Mouse (Mus musculus) gastrocnemius, adult 18-20 months (tissue): ENCODE results near the gene U2af2. TPM values are rescaled to one million over a fixed set of nuclear protein-coding genes. Genes with fewer than 3 reads are reported as not detected.
A peak's percentile ranks its signal among the peaks of the same experiment; 100 is the strongest.

Experiments used
- DNase-seq: peaks from one replicate; pipeline ENCODE4 v3.0.0; 2021; ENCODE audit warnings: low spot score
- total RNA-seq, 2 experiments: library from RNA; stranded (reverse); gene quantifications; 2 replicates each; pipeline ENCODE4 v1.2.3; 2021

The U2af2 gene
- total RNA-seq, 2 experiments from 2014 or later = 39.0 to 49.6 TPM

DNA sequence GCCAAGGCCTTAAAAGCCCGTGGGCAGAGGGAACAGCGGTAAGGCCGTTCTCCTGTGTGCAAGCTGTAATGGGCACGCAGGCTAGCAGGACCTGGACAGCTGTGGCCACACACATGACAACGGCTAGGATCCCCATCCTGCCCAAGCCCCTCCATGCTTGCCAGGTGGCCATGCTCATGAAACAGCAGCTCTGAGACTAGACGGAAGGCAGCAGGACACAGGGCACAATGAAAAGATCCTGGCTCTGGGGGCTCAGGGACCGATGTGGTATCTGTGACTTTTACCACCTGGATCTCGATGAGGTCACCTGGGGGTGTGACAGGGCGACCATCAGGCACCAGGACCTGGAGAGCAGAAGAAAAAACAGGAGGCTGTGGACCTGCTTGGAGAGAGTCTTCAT is 25.8 kb upstream of the U2af2 start:
- no peak for DNase-seq

GRCm38 (mm10) chr7:5037026-5037425 is 24.9 kb upstream of the U2af2 start:
- DNase-seq = no peak

- DNase-seq = no peak
These were observed 24.5 kb upstream of the U2af2 start for GRCm38 (mm10) chr7:5037467-5037866.

GRCm38 (mm10) chr7:5038109-5038732 is 23.7 kb upstream of the U2af2 start, which contains the start of gene Zfp784:
Gene Zfp784, minus strand, starts transcription at chr7:5038446.
- peak; percentile 94 for DNase-seq

- DNase-seq = no peak
These were observed 23.0 kb upstream of the U2af2 start for GRCm38 (mm10) chr7:5038940-5039339.

DNA sequence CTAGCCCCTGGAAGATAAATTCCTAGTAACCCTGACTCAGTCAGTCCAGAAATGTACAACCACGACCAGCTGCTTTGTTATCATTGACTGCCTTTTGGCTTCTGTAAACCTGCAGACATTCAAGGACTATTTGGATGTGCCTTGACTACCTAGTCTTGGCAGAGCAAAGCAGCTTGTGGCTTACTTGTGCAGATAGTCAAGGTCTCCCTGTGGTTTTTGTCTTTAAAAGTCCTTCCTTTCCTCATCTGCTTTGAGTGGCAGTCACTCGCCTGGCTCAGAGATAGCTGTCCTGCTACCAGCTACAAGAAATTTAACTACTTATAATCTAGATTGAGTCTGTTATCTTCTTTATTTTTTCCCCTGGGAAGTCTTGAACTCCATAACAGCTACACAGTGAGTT is 17.0 kb upstream of the U2af2 start:
- no peak for DNase-seq

DNA sequence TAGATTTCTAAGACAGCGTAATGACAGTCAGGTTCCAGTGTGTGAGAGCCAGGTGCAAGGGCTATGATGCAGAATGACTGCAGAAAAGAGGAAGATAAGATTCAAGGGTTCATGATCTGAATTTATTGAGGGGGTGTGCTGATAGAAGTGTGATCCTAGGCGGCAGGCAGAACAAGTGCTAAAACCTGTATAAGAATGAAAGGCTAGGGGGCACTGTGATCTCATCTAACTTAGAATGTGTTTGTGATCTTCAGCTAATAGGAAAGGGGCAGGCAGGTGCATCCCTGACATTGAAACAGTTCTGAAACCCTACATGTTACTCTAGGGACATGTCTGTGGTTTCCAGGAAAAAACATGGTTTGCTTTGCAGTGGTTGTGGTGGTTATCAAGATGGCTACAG is 15.8 kb upstream of the U2af2 start:
- no peak for DNase-seq

- DNase-seq = peak; percentile 40
These were observed 14.6 kb upstream of the U2af2 start for GRCm38 (mm10) chr7:5047313-5047712.

DNA sequence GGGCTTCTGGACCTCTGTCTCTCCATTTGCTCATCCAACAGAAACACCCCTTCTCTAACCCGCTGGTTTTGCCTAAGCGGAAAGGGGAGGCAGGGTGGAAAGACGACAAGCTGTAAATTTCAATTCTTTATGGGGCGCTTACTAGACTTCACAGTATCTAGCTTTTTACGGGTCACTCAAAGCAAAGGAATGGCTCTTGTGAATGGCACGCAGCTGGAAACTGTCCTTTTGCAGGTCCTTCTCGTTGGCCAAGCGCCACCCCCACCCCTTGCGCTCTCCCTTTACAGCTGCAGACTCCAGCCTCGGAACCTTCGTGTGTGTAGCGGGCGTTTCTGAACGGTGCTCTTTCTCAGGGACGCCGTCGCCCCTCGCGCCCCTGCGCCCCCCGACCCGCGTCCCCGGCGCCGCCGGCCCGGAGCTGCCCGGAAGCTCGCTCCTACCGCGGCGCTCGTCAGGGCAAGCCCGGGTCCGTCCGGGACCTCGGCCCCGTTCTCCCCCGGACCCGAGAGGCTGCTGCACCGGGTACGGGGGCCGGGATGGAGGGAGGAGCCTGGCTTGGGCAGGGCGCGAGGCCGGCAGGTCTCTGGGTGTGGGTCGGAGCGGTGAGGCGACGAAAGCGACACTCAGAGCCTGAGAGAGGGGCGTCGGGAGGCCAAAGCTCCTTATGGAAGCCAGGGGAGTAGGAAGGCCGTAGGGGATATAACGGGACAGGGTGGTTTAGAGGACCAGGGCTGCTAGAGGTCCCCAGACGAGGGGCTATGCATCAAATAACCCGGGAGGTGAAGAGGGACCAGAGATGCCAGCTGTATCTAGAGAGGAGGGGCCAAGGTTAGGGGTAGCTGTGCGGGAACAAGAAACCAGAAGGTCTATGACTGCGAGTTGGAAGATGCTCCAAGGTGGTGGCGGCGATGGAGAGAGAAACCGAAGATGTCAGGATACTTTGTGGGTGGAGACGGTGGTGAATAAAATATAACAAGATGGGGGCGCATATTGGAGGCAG is 10.4 kb upstream of the U2af2 start, which contains the start of gene Zfp580:
Gene Zfp580 (plus strand): TSS at position 346 of the 1,000 bp plus-strand sequence.
- peak; percentile 62 for DNase-seq

DNA sequence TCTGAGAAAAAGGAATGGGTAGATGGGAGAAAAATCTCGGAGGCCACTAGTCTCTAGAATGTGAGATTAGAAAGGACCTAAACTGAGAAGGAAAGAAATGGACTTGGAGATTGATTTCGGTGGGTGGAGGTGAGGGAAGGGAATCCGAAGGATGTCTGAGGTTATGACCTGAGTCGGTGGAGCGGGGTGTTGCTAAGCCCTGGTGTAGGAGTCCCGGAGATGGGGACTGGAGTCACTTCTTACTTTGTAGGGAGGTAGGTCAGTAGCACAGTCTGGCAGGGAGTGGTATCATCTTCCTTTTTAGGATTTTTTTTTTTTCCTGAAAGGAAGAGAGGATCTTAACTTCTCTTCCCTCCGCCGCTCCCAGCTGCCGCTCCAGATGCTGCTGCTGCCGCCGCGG is 9.5 kb upstream of the U2af2 start:
- DNase-seq = no peak

DNA sequence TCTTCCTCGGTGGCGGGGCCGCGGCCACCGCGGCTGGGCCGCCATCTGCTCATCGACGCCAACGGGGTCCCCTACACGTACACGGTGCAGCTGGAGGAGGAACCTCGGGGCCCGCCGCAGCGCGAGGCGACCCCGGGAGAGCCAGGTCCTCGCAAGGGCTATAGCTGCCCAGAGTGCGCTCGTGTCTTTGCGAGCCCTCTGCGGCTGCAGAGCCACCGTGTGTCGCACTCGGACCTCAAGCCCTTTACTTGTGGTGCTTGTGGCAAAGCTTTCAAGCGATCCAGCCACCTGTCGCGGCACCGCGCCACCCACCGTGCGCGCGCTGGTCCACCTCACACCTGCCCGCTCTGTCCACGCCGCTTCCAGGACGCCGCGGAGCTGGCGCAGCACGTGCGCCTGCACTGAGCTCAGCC is 9.0 kb upstream of the U2af2 start:
- DNase-seq = no peak

- DNase-seq = no peak
These were observed 8.3 kb upstream of the U2af2 start for GRCm38 (mm10) chr7:5053456-5054179.

GRCm38 (mm10) chr7:5056651-5057263 is 5.2 kb upstream of the U2af2 start:
- DNase-seq = no peak

DNA sequence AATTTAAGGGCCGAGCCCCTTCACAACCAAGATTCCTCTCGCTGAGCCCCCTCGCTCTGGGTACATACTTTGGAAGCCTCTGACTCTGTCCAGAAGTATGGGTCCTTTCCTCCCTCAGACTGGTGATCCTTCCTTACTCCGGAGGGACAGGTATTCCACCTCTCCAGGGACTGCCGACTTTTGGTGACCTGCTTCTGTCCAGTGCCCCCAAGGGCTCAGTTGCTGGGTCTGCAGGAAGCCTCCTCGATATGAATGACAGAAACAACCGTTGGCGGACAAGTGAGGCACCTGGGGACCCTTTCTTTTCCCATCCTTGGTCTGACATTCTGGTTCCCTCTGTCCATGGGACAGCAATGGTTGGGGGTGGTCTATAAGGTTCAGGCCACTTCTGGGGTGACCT is 4.6 kb upstream of the U2af2 start:
- no peak for DNase-seq

GRCm38 (mm10) chr7:5057804-5058203 is 4.1 kb upstream of the U2af2 start:
- DNase-seq = no peak

DNA sequence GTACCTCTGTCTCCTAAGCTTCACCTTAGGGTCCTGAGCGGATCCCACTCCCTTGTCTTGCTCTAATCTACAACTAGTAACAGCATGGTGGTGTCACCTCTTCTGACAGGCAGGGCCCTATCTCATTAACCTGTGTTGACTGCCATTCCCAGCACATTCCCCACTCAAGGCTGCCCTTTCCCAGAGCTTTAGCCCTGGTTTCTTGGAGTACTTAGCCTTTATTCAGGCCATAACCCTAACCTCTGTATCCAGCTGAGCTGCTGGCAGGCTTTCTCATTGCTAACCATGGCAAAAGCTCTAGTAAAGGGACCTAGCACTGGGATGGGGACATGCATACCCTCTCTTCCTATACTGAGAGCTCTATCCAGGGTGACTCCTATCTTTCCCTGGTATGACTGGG is 3.3 kb upstream of the U2af2 start:
- DNase-seq = no peak

DNA sequence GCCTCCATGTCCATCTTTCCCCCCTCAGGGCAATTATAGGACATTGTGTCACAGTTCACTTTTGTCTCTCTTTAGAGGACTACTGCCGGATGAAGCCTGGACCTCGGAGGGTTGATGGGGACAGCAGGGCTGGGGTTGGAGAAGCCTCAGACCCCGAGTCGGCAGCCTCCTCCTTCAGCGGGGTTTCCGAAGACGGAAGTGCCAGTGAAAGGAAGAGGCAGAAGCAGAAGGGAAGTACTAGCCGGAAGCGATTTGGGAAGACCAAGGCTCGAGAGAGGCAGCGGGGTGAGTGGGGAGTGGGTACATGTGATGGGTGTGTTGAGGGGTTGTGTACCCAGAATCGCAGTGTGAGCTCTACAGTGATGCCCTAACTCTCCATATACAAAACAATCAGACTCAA is 2.5 kb upstream of the U2af2 start:
- no peak for DNase-seq

GRCm38 (mm10) chr7:5060239-5060731 is 1.7 kb upstream of the U2af2 start:
- DNase-seq = peak; percentile 78

GRCm38 (mm10) chr7:5060944-5061773 is 784 bp upstream of the U2af2 start:
- DNase-seq = peak; percentile 99

DNA sequence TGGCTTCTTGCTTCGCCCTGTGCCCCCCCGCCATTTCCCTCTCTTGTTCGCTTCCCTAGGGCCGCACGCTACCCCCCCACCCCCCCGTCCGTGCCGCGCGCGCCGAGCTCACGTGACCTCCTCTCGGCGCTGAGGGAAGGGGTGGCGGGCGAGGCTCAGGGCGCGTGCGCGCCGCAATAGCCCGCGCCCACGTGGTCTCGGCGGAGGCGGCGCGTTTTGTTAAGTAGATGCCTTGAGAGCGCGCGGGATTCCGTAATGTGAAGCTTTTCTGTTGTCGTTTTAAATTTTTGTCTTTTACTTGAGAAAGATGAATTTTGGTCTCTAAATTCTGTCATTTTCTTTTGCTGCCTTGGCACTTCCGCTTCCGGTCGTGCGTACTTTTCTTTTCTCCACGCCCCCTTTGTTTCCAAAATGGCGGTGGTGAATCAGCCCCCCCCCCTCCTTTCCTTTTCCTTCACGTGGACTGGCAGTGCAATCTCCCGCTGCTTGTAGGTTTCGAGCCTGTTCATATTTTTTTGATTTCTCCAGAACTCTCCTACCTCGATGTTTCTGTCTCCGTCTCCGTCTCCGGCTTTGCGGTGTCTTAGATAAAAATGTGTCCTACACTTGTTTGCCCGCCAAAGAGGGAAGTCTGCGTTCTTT is 538 bp downstream of the U2af2 start:
- DNase-seq = peak; percentile 66
